Mouse (Mus musculus) brain, embryonic 14.5 days (tissue): ENCODE measurements around the gene Abcc9.

Experiments
- CTCF ChIP-seq: fragments of 200-500 bp; IDR thresholded peaks from 2 replicates; pipeline ENCODE4 v1.5.1; 2012; ENCODE audit warnings: inconsistent platforms, mild to moderate bottlenecking, moderate library complexity, borderline replicate concordance; ENCODE audit not compliant: insufficient read depth, insufficient read length; ENCODE audit errors: extremely low read depth
- POLR2A ChIP-seq: fragments of 200-500 bp; IDR thresholded peaks from 2 replicates; pipeline ENCODE4 v1.6.1; 2012; ENCODE audit warnings: mild to moderate bottlenecking, inconsistent platforms, borderline replicate concordance; ENCODE audit not compliant: poor library complexity, insufficient read depth, insufficient read length, severe bottlenecking; ENCODE audit errors: extremely low read depth

DNA sequence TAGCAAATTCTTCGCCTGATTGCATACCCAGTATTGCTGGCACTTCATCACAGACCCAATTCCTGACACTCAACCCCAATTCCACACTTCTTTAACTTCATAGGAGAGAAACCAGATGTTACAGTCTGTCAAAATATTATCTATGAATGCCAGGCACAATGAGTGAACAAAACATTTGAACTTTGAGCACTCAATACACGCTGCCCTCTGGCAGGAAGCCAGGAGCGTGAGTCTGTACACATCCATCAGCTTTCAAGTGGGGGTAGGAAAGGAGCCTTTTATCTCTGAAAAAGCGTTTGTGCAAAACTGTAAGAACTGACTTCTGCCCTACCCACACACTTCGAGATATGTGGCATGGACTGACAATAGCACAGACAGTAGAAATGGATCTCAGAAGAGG is 134.7 kb downstream of the Abcc9 start:
- TF ChIP-seq POLR2A (no peak), CTCF (no peak)
